Mouse (Mus musculus): ENCODE results near the gene Cog2.

Gene Cog2

GRCm38 (mm10) chr8:124520249-124521080 lies at the start of gene Cog2:
Gene Cog2, plus strand, starts transcription at chr8:124520767.
- peak; percentile 75 to 86 for DNase-seq (ENCODE audit: low spot score in 2 of 2)

- no peak for DNase-seq (ENCODE audit: low spot score in 2 of 2)
Observed at GRCm38 (mm10) chr8:124475690-124476089, 44.9 kb upstream of the Cog2 start.

GRCm38 (mm10) chr8:124476701-124477100 lies 43.9 kb upstream of the Cog2 start:
- peak; percentile 45 to 46 for DNase-seq (ENCODE audit: low spot score in 2 of 2)

- DNase-seq (ENCODE audit: low spot score in 2 of 2): no peak
Observed at GRCm38 (mm10) chr8:124479251-124479650, 41.3 kb upstream of the Cog2 start.

- DNase-seq (ENCODE audit: low spot score in 2 of 2): no peak
Observed at GRCm38 (mm10) chr8:124480321-124480720, 40.2 kb upstream of the Cog2 start.

- DNase-seq (ENCODE audit: low spot score in 2 of 2): no peak
Observed at GRCm38 (mm10) chr8:124482790-124483189, 37.8 kb upstream of the Cog2 start.

GRCm38 (mm10) chr8:124483356-124484115 lies 37.0 kb upstream of the Cog2 start:
- no peak for DNase-seq (ENCODE audit: low spot score in 2 of 2)

- no peak for DNase-seq (ENCODE audit: low spot score in 2 of 2)
Observed at GRCm38 (mm10) chr8:124489311-124489710, 31.3 kb upstream of the Cog2 start.

- no peak for DNase-seq (ENCODE audit: low spot score in 2 of 2)
Observed at GRCm38 (mm10) chr8:124489786-124490185, 30.8 kb upstream of the Cog2 start.

- DNase-seq (ENCODE audit: low spot score in 2 of 2): no peak
Observed at GRCm38 (mm10) chr8:124494397-124494796, 26.2 kb upstream of the Cog2 start.

GRCm38 (mm10) chr8:124494955-124495354 lies 25.6 kb upstream of the Cog2 start:
- no peak for DNase-seq (ENCODE audit: low spot score in 2 of 2)

GRCm38 (mm10) chr8:124495676-124496075 lies 24.9 kb upstream of the Cog2 start:
- DNase-seq (ENCODE audit: low spot score in 2 of 2): no peak

GRCm38 (mm10) chr8:124496266-124496665 lies 24.3 kb upstream of the Cog2 start:
- DNase-seq (ENCODE audit: low spot score in 2 of 2): no peak

GRCm38 (mm10) chr8:124496871-124497270 lies 23.7 kb upstream of the Cog2 start:
- DNase-seq (ENCODE audit: low spot score in 2 of 2): no peak

GRCm38 (mm10) chr8:124498398-124498797 lies 22.2 kb upstream of the Cog2 start:
- no peak for DNase-seq (ENCODE audit: low spot score in 2 of 2)

GRCm38 (mm10) chr8:124499236-124499937 lies 21.2 kb upstream of the Cog2 start:
- no peak for DNase-seq (ENCODE audit: low spot score in 2 of 2)

- DNase-seq (ENCODE audit: low spot score in 2 of 2): no peak
Observed at GRCm38 (mm10) chr8:124499938-124500239, 20.7 kb upstream of the Cog2 start.

- no peak for DNase-seq (ENCODE audit: low spot score in 2 of 2)
Observed at GRCm38 (mm10) chr8:124505626-124506025, 14.9 kb upstream of the Cog2 start.

- peak; percentile 43 to 50 for DNase-seq (ENCODE audit: low spot score in 2 of 2)
Observed at GRCm38 (mm10) chr8:124507572-124508320, 12.8 kb upstream of the Cog2 start.

- DNase-seq (ENCODE audit: low spot score in 2 of 2): no peak
Observed at GRCm38 (mm10) chr8:124508321-124508695, 12.3 kb upstream of the Cog2 start.

GRCm38 (mm10) chr8:124509156-124509555 lies 11.4 kb upstream of the Cog2 start:
- no peak for DNase-seq (ENCODE audit: low spot score in 2 of 2)

- DNase-seq (ENCODE audit: low spot score in 2 of 2): no peak
Observed at GRCm38 (mm10) chr8:124516039-124516438, 4.5 kb upstream of the Cog2 start.

All from frontal cortex, postnatal 14 days (tissue).